Mouse (Mus musculus) cerebellum, postnatal 14 days (tissue): ENCODE data around the gene Phf24.

ENCODE experiments used
- DNase-seq, 2 experiments: peaks; one replicate each; pipeline ENCODE4 v3.0.0; 2021; ENCODE audit warnings: mixed read lengths in 2 of 2

The Phf24 gene

GRCm38 (mm10) chr4:42916617-42917401 lies at the start of gene Phf24:
Gene Phf24 (plus strand): TSS chr4:42916660.
- DNase-seq = peak; percentile 38 to 48

- no peak for DNase-seq
These were observed 49.1 kb upstream of the Phf24 start for GRCm38 (mm10) chr4:42867390-42867789.

GRCm38 (mm10) chr4:42868193-42868592 lies 48.3 kb upstream of the Phf24 start:
- no peak for DNase-seq

GRCm38 (mm10) chr4:42870748-42871147 lies 45.7 kb upstream of the Phf24 start:
- no peak for DNase-seq

- no peak for DNase-seq
These were observed 44.3 kb upstream of the Phf24 start for GRCm38 (mm10) chr4:42872151-42872550.

GRCm38 (mm10) chr4:42872746-42873435 lies 43.6 kb upstream of the Phf24 start:
- no peak for DNase-seq

GRCm38 (mm10) chr4:42874134-42874533 lies 42.3 kb upstream of the Phf24 start, which contains the start of gene Fam205c:
Gene Fam205c (minus strand): TSS chr4:42874234.
- no peak for DNase-seq

GRCm38 (mm10) chr4:42876586-42877291 lies 39.7 kb upstream of the Phf24 start:
- DNase-seq = peak; percentile 76 to 82

- DNase-seq = no peak
These were observed 38.8 kb upstream of the Phf24 start for GRCm38 (mm10) chr4:42877657-42878056.

GRCm38 (mm10) chr4:42879829-42880676 lies 36.4 kb upstream of the Phf24 start:
- peak; percentile 52 to 56 for DNase-seq

- DNase-seq = no peak
These were observed 35.8 kb upstream of the Phf24 start for GRCm38 (mm10) chr4:42880677-42880948.

GRCm38 (mm10) chr4:42886926-42887325 lies 29.5 kb upstream of the Phf24 start:
- no peak for DNase-seq

GRCm38 (mm10) chr4:42888806-42889205 lies 27.7 kb upstream of the Phf24 start:
- no peak for DNase-seq

- DNase-seq = no peak
These were observed 25.3 kb upstream of the Phf24 start for GRCm38 (mm10) chr4:42891176-42891575.

GRCm38 (mm10) chr4:42895118-42895517 lies 21.3 kb upstream of the Phf24 start:
- DNase-seq = no peak

- no peak for DNase-seq
These were observed 17.5 kb upstream of the Phf24 start for GRCm38 (mm10) chr4:42898914-42899313.

- no peak for DNase-seq
These were observed 15.6 kb upstream of the Phf24 start for GRCm38 (mm10) chr4:42900878-42901277.

- peak; percentile 24 to 65 for DNase-seq
These were observed 14.3 kb upstream of the Phf24 start for GRCm38 (mm10) chr4:42902174-42902573.

GRCm38 (mm10) chr4:42902730-42903129 lies 13.7 kb upstream of the Phf24 start:
- DNase-seq = no peak

- DNase-seq = no peak
These were observed 12.5 kb upstream of the Phf24 start for GRCm38 (mm10) chr4:42903942-42904341.

- no peak for DNase-seq
These were observed 11.9 kb upstream of the Phf24 start for GRCm38 (mm10) chr4:42904523-42904922.

- DNase-seq = no peak
These were observed 11.5 kb upstream of the Phf24 start for GRCm38 (mm10) chr4:42904966-42905365.

GRCm38 (mm10) chr4:42913391-42913790 lies 3.1 kb upstream of the Phf24 start:
- no peak for DNase-seq
